Mouse (Mus musculus) heart, embryonic 11.5 days (tissue): ENCODE results near the gene Cdpf1. TPM values are rescaled to one million over a fixed set of nuclear protein-coding genes. Genes with fewer than 3 reads are reported as not detected.
A peak's percentile ranks its signal among the peaks of the same experiment; 100 is the strongest.

Experiments
- ATAC-seq: fragments of 200-750 bp; cut with Nextera tagmentation; replicated peaks from 2 replicates; pipeline ENCODE4 v1.8.0; 2017; ENCODE audit warnings: moderate library complexity; ENCODE audit not compliant: insufficient number of reproducible peaks, low FRiP score, low TSS enrichment
- H3K27ac ChIP-seq: fragments of 300-500 bp; sonication (generic); 2 replicates; pipeline ENCODE4 v1.5.1; 2014; ENCODE audit warnings: mild to moderate bottlenecking, low read depth, low read length
- H3K27me3 ChIP-seq: fragments of 300-500 bp; sonication (generic); 2 replicates; pipeline ENCODE4 v1.6.1; 2014; ENCODE audit warnings: mild to moderate bottlenecking, low read length, mixed read lengths; ENCODE audit not compliant: control insufficient read depth, insufficient read depth
- H3K36me3 ChIP-seq: fragments of 300-500 bp; sonication (generic); 2 replicates; pipeline ENCODE4 v1.6.1; 2014; ENCODE audit warnings: mild to moderate bottlenecking, low read length, moderate library complexity, mixed read lengths; ENCODE audit not compliant: control insufficient read depth, insufficient read depth
- H3K4me1 ChIP-seq: fragments of 300-500 bp; sonication (generic); 2 replicates; pipeline ENCODE4 v1.6.1; 2014; ENCODE audit warnings: low read length; ENCODE audit not compliant: control insufficient read depth, insufficient read depth
- H3K4me2 ChIP-seq: fragments of 300-500 bp; sonication (generic); 2 replicates; pipeline ENCODE4 v1.6.1; 2014; ENCODE audit warnings: mild to moderate bottlenecking, moderate library complexity
- H3K4me3 ChIP-seq: fragments of 300-500 bp; sonication (generic); 2 replicates; pipeline ENCODE4 v1.5.1; 2014; ENCODE audit warnings: low read depth, low read length
- H3K9ac ChIP-seq: fragments of 300-500 bp; sonication (generic); 2 replicates; pipeline ENCODE4 v1.6.1; 2014; ENCODE audit warnings: mild to moderate bottlenecking, low read depth, low read length, moderate library complexity
- H3K9me3 ChIP-seq: fragments of 300-500 bp; sonication (generic); replicated peaks from 2 replicates; pipeline ENCODE4 v1.6.1; 2016; ENCODE audit warnings: low read length; ENCODE audit not compliant: control insufficient read depth
- WGBS: fragments of 180-500 bp; shearing (Covaris S2); extraction: QIAGEN DNeasy Blood & Tissue Kit; methylation state at CpG from one replicate; pipeline ENCODE4 v1.1.7; 2014; ENCODE audit not compliant: insufficient replicate concordance; 5-methylcytosine and 5-hydroxymethylcytosine counted together
- polyA plus RNA-seq: library from polyadenylated mRNA; unstranded; fragments of >200 nt; fragmentation: Nextera tagmentation; extraction: Ambion mirVana; gene quantifications from 2 replicates; pipeline ENCODE4 v1.2.1, GENCODE M21; 2014

The Cdpf1 gene
- 37.1 and 41.5 TPM in 2 replicates for polyA plus RNA-seq

GRCm38 (mm10) chr15:85811535-85812277, at the start of gene Cdpf1:
Cdpf1 (minus strand) TSS chr15:85811697.
- Histone ChIP-seq H3K4me1 (peaks cover 6% of the 10 kb centered on the region), H3K27ac (peak within 1 kb of the TSS; percentile 95), H3K9me3 (no peaks in the 10 kb centered on the region), H3K9ac (peak within 1 kb of the TSS; percentile 92), H3K4me2 (peak within 1 kb of the TSS; percentile 90), H3K4me3 (peak within 1 kb of the TSS; percentile 80), H3K36me3 (no peaks in the 10 kb centered on the region; the same call in 1 of the 2 replicates), H3K27me3 (no peaks in the 10 kb centered on the region)
- peak; percentile 90 for ATAC-seq
- WGBS = 3% methylated on average over 36 of the region's 36 CpGs

- H3K4me3 ChIP-seq = peak within 1 kb of the TSS; percentile 77
- H3K27ac ChIP-seq = peak within 1 kb of the TSS; percentile 66
- no peaks in the 10 kb centered on the region for H3K27me3 ChIP-seq
- H3K36me3 ChIP-seq = peaks cover 13% of the 10 kb centered on the region; the same call in 1 of the 2 replicates
- peak within 1 kb of the TSS; percentile 83 for H3K9ac ChIP-seq
- whole genome bisulfite sequencing = under 1% methylated on average over 42 of the region's 42 CpGs
- no peaks in the 10 kb centered on the region for H3K9me3 ChIP-seq
- peak; percentile 91 for ATAC-seq
- peak within 1 kb of the TSS; percentile 90 for H3K4me2 ChIP-seq
- H3K4me1 ChIP-seq = peaks cover 9% of the 10 kb centered on the region
Measured at GRCm38 (mm10) chr15:85859490-85860031, 48.1 kb upstream of the Cdpf1 start, which contains the start of gene Gtse1. Gtse1 (plus strand) TSS chr15:85859745.

GRCm38 (mm10) chr15:85858980-85859489, 47.5 kb upstream of the Cdpf1 start:
- Histone ChIP-seq H3K36me3 (peaks cover 13% of the 10 kb centered on the region; the same call in 1 of the 2 replicates), H3K27me3 (no peaks in the 10 kb centered on the region), H3K27ac (peak overlapping the region; percentile 51; the same call in 1 of the 2 replicates), H3K4me1 (peaks cover 9% of the 10 kb centered on the region), H3K9ac (peak overlapping the region; percentile 83), H3K4me2 (peak overlapping the region; percentile 90), H3K4me3 (peak overlapping the region; percentile 77), H3K9me3 (no peaks in the 10 kb centered on the region)
- WGBS = 12% methylated on average over 15 of the region's 15 CpGs
- peak; percentile 6; the same call in 1 of the 2 replicates for ATAC-seq

- no peak for ATAC-seq
- Histone ChIP-seq H3K4me3 (no peak overlapping the region), H3K9ac (no peak overlapping the region), H3K36me3 (no peaks in the 10 kb centered on the region), H3K27me3 (peaks cover 2% of the 10 kb centered on the region; the same call in 1 of the 2 replicates), H3K27ac (no peak overlapping the region), H3K4me1 (no peaks in the 10 kb centered on the region), H3K9me3 (no peaks in the 10 kb centered on the region), H3K4me2 (no peak overlapping the region)
- whole genome bisulfite sequencing = 72% methylated on average over 12 of the region's 12 CpGs
Measured at GRCm38 (mm10) chr15:85851656-85852392, 40.3 kb upstream of the Cdpf1 start.

- no peak overlapping the region for H3K9ac ChIP-seq
- no peak overlapping the region for H3K27ac ChIP-seq
- H3K36me3 ChIP-seq = no peaks in the 10 kb centered on the region
- no peaks in the 10 kb centered on the region for H3K9me3 ChIP-seq
- H3K27me3 ChIP-seq = no peaks in the 10 kb centered on the region
- no peak for ATAC-seq
- H3K4me3 ChIP-seq = no peak overlapping the region
- H3K4me1 ChIP-seq = no peaks in the 10 kb centered on the region
- H3K4me2 ChIP-seq = no peak overlapping the region
Measured at GRCm38 (mm10) chr15:85845071-85845470, 33.6 kb upstream of the Cdpf1 start.

- H3K27me3 ChIP-seq = no peaks in the 10 kb centered on the region
- no peak overlapping the region for H3K27ac ChIP-seq
- 56% methylated on average over 5 of the region's 5 CpGs for WGBS
- ATAC-seq = no peak
- no peaks in the 10 kb centered on the region for H3K9me3 ChIP-seq
- no peak overlapping the region for H3K4me3 ChIP-seq
- H3K9ac ChIP-seq = no peak overlapping the region
- no peaks in the 10 kb centered on the region for H3K36me3 ChIP-seq
- H3K4me2 ChIP-seq = no peak overlapping the region
- H3K4me1 ChIP-seq = no peaks in the 10 kb centered on the region
Measured at GRCm38 (mm10) chr15:85841796-85842360, 30.4 kb upstream of the Cdpf1 start.

GRCm38 (mm10) chr15:85840983-85841382, 29.5 kb upstream of the Cdpf1 start:
- no peak overlapping the region for H3K4me3 ChIP-seq
- no peaks in the 10 kb centered on the region for H3K4me1 ChIP-seq
- no peak overlapping the region for H3K4me2 ChIP-seq
- no peak for ATAC-seq
- 27% methylated on average over 6 of the region's 6 CpGs for WGBS
- H3K9ac ChIP-seq = no peak overlapping the region
- H3K27ac ChIP-seq = no peak overlapping the region
- no peaks in the 10 kb centered on the region for H3K9me3 ChIP-seq
- no peaks in the 10 kb centered on the region for H3K27me3 ChIP-seq
- no peaks in the 10 kb centered on the region for H3K36me3 ChIP-seq

GRCm38 (mm10) chr15:85836887-85837286, 25.4 kb upstream of the Cdpf1 start:
- no peaks in the 10 kb centered on the region for H3K36me3 ChIP-seq
- H3K4me1 ChIP-seq = no peaks in the 10 kb centered on the region
- no peak for ATAC-seq
- no peaks in the 10 kb centered on the region for H3K9me3 ChIP-seq
- no peak overlapping the region for H3K4me3 ChIP-seq
- no peak overlapping the region for H3K27ac ChIP-seq
- 88% methylated on average over 5 of the region's 5 CpGs for WGBS
- no peaks in the 10 kb centered on the region for H3K27me3 ChIP-seq
- no peak overlapping the region for H3K4me2 ChIP-seq
- H3K9ac ChIP-seq = no peak overlapping the region
